Mouse (Mus musculus) cerebellum, adult 2 months (tissue): ENCODE results near the gene Copb2.

Experiments
- CTCF ChIP-seq: fragments of 200-500 bp; IDR thresholded peaks from 2 replicates; pipeline ENCODE4 v1.5.1; 2011; ENCODE audit warnings: low read depth, mild to moderate bottlenecking, control low read depth, low read length, moderate library complexity, borderline replicate concordance; ENCODE audit not compliant: insufficient read depth
- POLR2A ChIP-seq: fragments of 200-500 bp; IDR thresholded peaks from 2 replicates; pipeline ENCODE4 v1.6.1; 2011; ENCODE audit warnings: low read length, control low read depth, borderline replicate concordance; ENCODE audit not compliant: insufficient read depth

- TF ChIP-seq CTCF (no peak), POLR2A (no peak)
Observed at GRCm38 (mm10) chr9:98601837-98602359, 38.4 kb downstream of the Copb2 start.
